Mouse (Mus musculus) myocyte (in vitro differentiated cells): ENCODE results near the gene Gpr183. TPM values are rescaled to one million over a fixed set of nuclear protein-coding genes. Genes with fewer than 3 reads are reported as not detected.

Experiments used
- H3K27me3 ChIP-seq: one replicate; pipeline ENCODE4 v1.6.1; 2011; ENCODE audit not compliant: control insufficient read depth, insufficient read depth, insufficient read length
- H3K36me3 ChIP-seq: one replicate; pipeline ENCODE4 v1.6.1; 2011; ENCODE audit not compliant: control insufficient read depth, insufficient read depth
- H3K4me2 ChIP-seq: one replicate; pipeline ENCODE4 v1.6.1; 2011; ENCODE audit warnings: low read depth, control low read depth
- H3K4me3 ChIP-seq: one replicate; pipeline ENCODE4 v1.5.1; 2011; ENCODE audit warnings: mild to moderate bottlenecking, control low read depth, moderate library complexity
- H3K79me2 ChIP-seq: one replicate; pipeline ENCODE4 v1.6.1; 2011; ENCODE audit not compliant: control insufficient read depth, insufficient read depth
- H3ac ChIP-seq: one replicate; pipeline ENCODE4 v1.6.1; 2011; ENCODE audit not compliant: control insufficient read depth, insufficient read length
- CEBPB ChIP-seq: IDR thresholded peaks from 2 replicates; pipeline ENCODE4 v1.6.1; 2011; ENCODE audit warnings: mild to moderate bottlenecking, moderate library complexity; ENCODE audit not compliant: poor library complexity, insufficient read depth, severe bottlenecking
- E2F4 ChIP-seq: IDR thresholded peaks from one replicate; pipeline ENCODE4 v1.6.1; 2011; ENCODE audit warnings: mild to moderate bottlenecking, control low read depth, moderate library complexity; ENCODE audit not compliant: insufficient read depth
- MAX ChIP-seq: IDR thresholded peaks from one replicate; pipeline ENCODE4 v1.6.1; 2011; ENCODE audit warnings: low read depth, mild to moderate bottlenecking, control low read depth
- MYOD1 ChIP-seq, 3 experiments: IDR thresholded peaks; one replicate each; pipeline ENCODE4 v1.6.1; 2011; ENCODE audit warnings: control low read depth in 2 of 3, low read depth in 2 of 3, mild to moderate bottlenecking in 2 of 3, moderate library complexity in 1 of 3; ENCODE audit not compliant: insufficient read length in 2 of 3, control insufficient read depth in 1 of 3
- MYOG ChIP-seq, 3 experiments: IDR thresholded peaks; one replicate each; pipeline ENCODE4 v1.6.1; 2011; ENCODE audit warnings: control low read depth in 2 of 3, low read depth in 2 of 3, mild to moderate bottlenecking in 2 of 3; ENCODE audit not compliant: insufficient read length in 2 of 3, control insufficient read depth in 1 of 3, insufficient read depth in 1 of 3
- POLR2A ChIP-seq: IDR thresholded peaks from one replicate; pipeline ENCODE4 v1.6.1; 2011; ENCODE audit warnings: low read depth, mild to moderate bottlenecking, control low read depth, moderate library complexity; ENCODE audit not compliant: insufficient read length
- POLR2AphosphoS2 ChIP-seq: IDR thresholded peaks from one replicate; pipeline ENCODE4 v1.6.1; 2011; ENCODE audit warnings: low read depth, control low read depth; ENCODE audit not compliant: insufficient read length
- REST ChIP-seq: IDR thresholded peaks from one replicate; pipeline ENCODE4 v1.6.1; 2011; ENCODE audit warnings: mild to moderate bottlenecking, control low read depth, moderate library complexity; ENCODE audit not compliant: insufficient read depth, insufficient read length
- SRF ChIP-seq: IDR thresholded peaks from one replicate; pipeline ENCODE4 v1.6.1; 2011; ENCODE audit warnings: low read depth; ENCODE audit not compliant: control insufficient read depth, insufficient read length
- TCF12 ChIP-seq: IDR thresholded peaks from one replicate; pipeline ENCODE4 v1.6.1; 2011; ENCODE audit warnings: mild to moderate bottlenecking, control low read depth; ENCODE audit not compliant: poor library complexity, insufficient read depth, severe bottlenecking
- TCF3 ChIP-seq: IDR thresholded peaks from one replicate; pipeline ENCODE4 v1.6.1; 2011; ENCODE audit warnings: low read depth, control low read depth; ENCODE audit not compliant: insufficient read length
- USF1 ChIP-seq: IDR thresholded peaks from one replicate; pipeline ENCODE4 v1.6.1; 2011; ENCODE audit warnings: low read depth, mild to moderate bottlenecking, control low read depth, moderate library complexity
- polyA plus RNA-seq: library from polyadenylated mRNA; unstranded; fragments of >200 nt; fragmentation: generic; extraction: Trizol; gene quantifications from one replicate; pipeline ENCODE4 v1.2.1, GENCODE M21; 2012; ENCODE audit warnings: missing spikeins

The Gpr183 gene
- polyA plus RNA-seq, 1 experiment: 0.02 TPM

DNA sequence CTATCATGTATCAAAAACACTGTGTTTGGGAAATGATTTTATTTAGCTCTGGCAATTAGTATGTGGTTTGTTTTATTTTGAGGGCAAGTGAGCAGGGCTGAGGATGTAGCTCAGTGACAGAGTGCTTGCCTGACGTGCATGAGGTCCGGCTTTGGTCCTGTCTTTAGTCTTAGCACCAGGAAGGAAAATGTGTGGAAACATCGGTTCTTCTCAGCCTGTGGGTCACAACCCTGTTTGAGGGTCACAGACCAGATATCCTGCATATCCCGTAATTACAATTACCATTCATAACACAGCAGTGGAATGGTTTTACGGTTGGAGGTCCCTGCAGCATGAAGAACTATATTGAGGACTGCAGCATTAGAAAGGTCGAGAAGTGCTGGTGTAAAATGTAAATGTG lies 21.0 kb upstream of the Gpr183 start:
- TF ChIP-seq USF1 (no peak), MYOD1 (IDR thresholded peaks at IDR 0.05; ENCODE audit: control insufficient read depth in 1 of 3, insufficient read length in 2 of 3, low read depth in 2 of 3) (no peak), MAX (no peak), REST (no peak), CEBPB (no peak), E2F4 (no peak), SRF (no peak), POLR2AphosphoS2 (no peak), TCF12 (no peak), TCF3 (no peak), POLR2A (no peak), MYOG (IDR thresholded peaks at IDR 0.05; ENCODE audit: control insufficient read depth in 1 of 3, insufficient read depth in 1 of 3, insufficient read length in 2 of 3, low read depth in 2 of 3) (no peak)
- Histone ChIP-seq H3K4me3 (no peak overlapping the region), H3K4me2 (no peak overlapping the region), H3K36me3 (no peaks in the 10 kb centered on the region), H3K79me2 (no peaks in the 10 kb centered on the region), H3ac (no peak overlapping the region), H3K27me3 (no peaks in the 10 kb centered on the region)

DNA sequence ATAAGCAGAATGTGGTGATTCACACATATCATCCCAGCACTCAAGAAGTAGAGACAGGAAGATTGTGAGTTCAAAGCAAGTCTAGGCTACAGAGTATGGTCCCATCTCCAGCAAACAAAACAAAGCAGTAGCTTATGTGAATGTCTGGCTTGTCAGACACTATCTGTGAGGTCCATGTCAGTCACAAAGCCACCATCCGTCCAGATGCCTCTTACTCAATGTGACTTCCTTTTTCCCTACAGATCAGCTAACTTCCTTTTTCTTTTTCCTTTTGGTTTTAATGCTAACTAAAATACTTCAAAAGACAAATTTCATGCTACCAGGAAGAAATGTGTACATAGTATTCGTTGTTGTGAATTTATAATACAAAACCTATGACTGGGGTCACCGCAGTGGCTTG lies 20.5 kb upstream of the Gpr183 start:
- Histone ChIP-seq H3ac (no peak overlapping the region), H3K79me2 (no peaks in the 10 kb centered on the region), H3K27me3 (no peaks in the 10 kb centered on the region), H3K36me3 (no peaks in the 10 kb centered on the region), H3K4me2 (no peak overlapping the region), H3K4me3 (no peak overlapping the region)
- TF ChIP-seq SRF: no peak

DNA sequence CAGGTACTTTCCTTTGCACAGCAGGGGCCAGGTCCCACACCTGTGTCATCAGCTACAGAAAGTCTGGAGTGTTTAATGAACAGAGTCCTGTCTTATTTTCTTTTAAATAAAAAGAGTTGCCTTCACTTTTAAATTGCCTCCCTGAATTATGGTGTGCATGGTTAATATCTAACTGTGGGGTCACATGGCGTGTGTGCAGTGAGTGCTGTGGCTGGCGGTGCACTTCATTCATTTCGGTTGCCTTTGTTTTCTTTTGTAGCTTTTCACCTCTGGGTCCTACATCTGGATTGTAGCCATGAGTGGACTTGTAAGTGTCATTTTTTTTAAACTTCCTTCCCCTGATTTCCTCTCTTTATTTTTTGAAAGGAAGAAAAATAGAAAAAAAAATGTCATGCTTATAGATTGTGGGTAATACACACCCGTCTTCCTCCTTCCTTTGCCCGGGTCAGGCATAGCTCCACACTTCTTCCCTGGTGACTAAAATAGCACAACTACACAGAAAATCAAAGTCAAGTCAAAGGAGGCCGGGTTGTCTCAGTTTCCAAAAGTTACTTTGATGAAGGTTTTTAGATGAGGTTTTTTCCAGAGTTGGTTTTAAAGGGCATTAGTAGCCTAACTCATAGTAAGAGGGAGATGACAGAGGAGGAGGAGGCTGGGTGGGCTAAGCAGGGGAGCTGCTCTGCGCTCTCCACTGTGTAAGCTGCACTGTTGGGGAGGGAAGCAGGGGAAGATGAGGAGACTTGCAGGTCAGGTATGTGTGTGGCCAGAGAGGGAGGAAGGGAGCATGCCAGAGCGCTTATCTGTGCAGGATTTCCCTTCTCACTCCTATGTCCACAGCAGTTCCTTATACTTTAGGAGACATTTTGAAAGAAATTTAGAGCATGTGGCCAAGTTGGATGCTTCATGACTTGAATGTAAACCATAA lies 18.3 kb upstream of the Gpr183 start:
- no peaks in the 10 kb centered on the region for H3K27me3 ChIP-seq
- no peak for TF ChIP-seq TCF12
- TF ChIP-seq USF1: no peak
- TF ChIP-seq MYOG (IDR thresholded peaks at IDR 0.05; ENCODE audit: control insufficient read depth in 1 of 3, insufficient read depth in 1 of 3, insufficient read length in 2 of 3, low read depth in 2 of 3): no peak
- TF ChIP-seq MYOD1 (IDR thresholded peaks at IDR 0.05; ENCODE audit: control insufficient read depth in 1 of 3, insufficient read length in 2 of 3, low read depth in 2 of 3): no peak
- TF ChIP-seq REST: no peak
- no peak for TF ChIP-seq SRF
- no peak for TF ChIP-seq TCF3
- no peak for TF ChIP-seq POLR2AphosphoS2
- H3K79me2 ChIP-seq: no peaks in the 10 kb centered on the region
- no peak overlapping the region for H3K4me2 ChIP-seq
- no peak overlapping the region for H3K4me3 ChIP-seq
- no peaks in the 10 kb centered on the region for H3K36me3 ChIP-seq
- H3ac ChIP-seq: no peak overlapping the region

GRCm38 (mm10) chr14:121981531-121981930 lies 16.5 kb upstream of the Gpr183 start:
- Histone ChIP-seq H3K79me2 (no peaks in the 10 kb centered on the region), H3K27me3 (no peaks in the 10 kb centered on the region), H3K4me2 (no peak overlapping the region), H3K4me3 (no peak overlapping the region), H3ac (no peak overlapping the region), H3K36me3 (no peaks in the 10 kb centered on the region)
- TF ChIP-seq MAX (no peak), MYOD1 (IDR thresholded peaks at IDR 0.05; ENCODE audit: control insufficient read depth in 1 of 3, insufficient read length in 2 of 3, low read depth in 2 of 3) (no peak), TCF12 (no peak), MYOG (IDR thresholded peaks at IDR 0.05; ENCODE audit: control insufficient read depth in 1 of 3, insufficient read depth in 1 of 3, insufficient read length in 2 of 3, low read depth in 2 of 3) (no peak), SRF (no peak), POLR2AphosphoS2 (no peak), CEBPB (no peak), TCF3 (no peak), E2F4 (no peak), REST (no peak), USF1 (no peak), POLR2A (no peak)

DNA sequence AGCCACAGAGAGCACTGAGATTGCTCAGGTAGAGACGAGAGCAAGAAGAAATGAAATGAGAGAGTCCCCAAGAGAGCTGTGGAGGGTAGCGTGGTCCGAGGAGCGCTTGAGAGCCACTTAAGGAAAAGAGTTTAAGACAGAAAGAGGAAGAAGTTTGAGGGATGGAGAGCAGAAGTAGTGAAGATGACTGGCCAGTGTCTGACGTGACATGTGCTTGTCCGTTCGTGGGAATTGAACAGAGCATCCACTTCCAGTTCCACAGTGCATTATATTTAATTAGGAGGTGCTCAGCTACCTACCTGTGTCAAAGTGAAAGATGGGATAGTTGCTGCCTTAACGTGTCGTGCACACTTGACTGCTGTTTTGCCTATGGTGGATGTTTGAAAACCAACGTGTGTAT lies 8.1 kb upstream of the Gpr183 start:
- no peak for TF ChIP-seq TCF3
- no peak for TF ChIP-seq MYOG (IDR thresholded peaks at IDR 0.05; ENCODE audit: control insufficient read depth in 1 of 3, insufficient read depth in 1 of 3, insufficient read length in 2 of 3, low read depth in 2 of 3)
- no peak for TF ChIP-seq POLR2AphosphoS2
- TF ChIP-seq TCF12: no peak
- TF ChIP-seq USF1: no peak
- TF ChIP-seq SRF: no peak
- TF ChIP-seq E2F4: no peak
- TF ChIP-seq CEBPB: no peak
- TF ChIP-seq POLR2A: no peak
- TF ChIP-seq MAX: no peak
- no peak for TF ChIP-seq MYOD1 (IDR thresholded peaks at IDR 0.05; ENCODE audit: control insufficient read depth in 1 of 3, insufficient read length in 2 of 3, low read depth in 2 of 3)
- no peak for TF ChIP-seq REST

More for the DNA sequence above, 8.1 kb upstream of the Gpr183 start:
- Histone ChIP-seq H3K4me3 (no peak overlapping the region), H3K27me3 (no peaks in the 10 kb centered on the region), H3K79me2 (no peaks in the 10 kb centered on the region), H3K4me2 (no peak overlapping the region), H3ac (no peak overlapping the region), H3K36me3 (no peaks in the 10 kb centered on the region)
